In genomic region chr5:107093253-107093652, GRCm38 (mm10) we compare ENCODE assay signal across 20 mouse cellular contexts.
DNase-seq lines count a peak whose midpoint lies in the region; ATAC-seq and TF ChIP-seq lines count a peak whose summit lies in the region.
"Had no signal": no experiment of that assay in that cellular context is flagged by ENCODE, and none has a peak within 500 bp of the region (broad histone marks: within the 10 kb centered on the region; RNA-seq: fewer than 3 reads in every experiment).

No protein-coding gene starts in this region.

- TF ChIP-seq CTCF in forebrain, postnatal 0 days (IDR thresholded peaks at IDR 0.05; ENCODE audit: low read depth) = no peak

- peak; percentile 42 for DNase-seq in adrenal gland, postnatal 14 days
- DNase-seq in adrenal gland, adult 18-20 months (ENCODE audit: low spot score in 2 of 2) = no peak
- no peak for DNase-seq in lung, postnatal 10 days
- no peak for DNase-seq in left cerebral cortex, adult 18-20 months (ENCODE audit: low spot score in 2 of 2)
- no peak for DNase-seq in forebrain, postnatal 0 days
- no peak for DNase-seq in layer of hippocampus, adult 9-11 months
- DNase-seq: cerebellum, postnatal 14 days; left cerebral cortex, postnatal 4 days; right cerebral cortex, postnatal 25 days; thymus, postnatal 25 days had no signal

- no peak overlapping the region for H3K9ac ChIP-seq in lung, embryonic 16.5 days (ENCODE audit: low read length)
- H3K9ac ChIP-seq in forebrain, postnatal 0 days = no peak overlapping the region
- H3K9ac ChIP-seq: hindbrain, embryonic 13.5 days; intestine, embryonic 15.5 days; liver, embryonic 12.5 days; midbrain, embryonic 12.5 days; neural tube, embryonic 13.5 days had no signal

- no peaks in the 10 kb centered on the region for H3K27me3 ChIP-seq in lung, embryonic 16.5 days (ENCODE audit: control insufficient read depth, insufficient read depth, low read depth, low read length)
- no peaks in the 10 kb centered on the region for H3K27me3 ChIP-seq in forebrain, postnatal 0 days (ENCODE audit: insufficient read depth, low read length)
- H3K27me3 ChIP-seq: hindbrain, embryonic 13.5 days; intestine, embryonic 15.5 days; neural tube, embryonic 13.5 days had no signal

- H3K4me3 ChIP-seq in lung, embryonic 16.5 days (ENCODE audit: low read length) = no peak overlapping the region
- no peak overlapping the region for H3K4me3 ChIP-seq in forebrain, postnatal 0 days (ENCODE audit: low read depth, low read length)
- H3K4me3 ChIP-seq: erythroblast, embryonic 14.5 days; hindbrain, embryonic 13.5 days; intestine, embryonic 15.5 days; liver, embryonic 12.5 days; midbrain, embryonic 12.5 days; neural tube, embryonic 13.5 days had no signal

- no peak for ATAC-seq in lung, embryonic 16.5 days (ENCODE audit: low read depth)
- peak; percentile 56 for ATAC-seq in granulocyte monocyte progenitor cell, adult 5-6 weeks (replicated peaks; ENCODE audit: poor library complexity, severe bottlenecking)
- no peak for ATAC-seq in forebrain, postnatal 0 days
- ATAC-seq: forebrain, embryonic 16.5 days; intestine, embryonic 15.5 days; liver, embryonic 12.5 days had no signal

- 58% methylated on average over 3 of the region's 3 CpGs for WGBS in lung, embryonic 16.5 days
- WGBS in forebrain, postnatal 0 days = 88% methylated on average over 3 of the region's 3 CpGs

- H3K4me1 ChIP-seq in lung, embryonic 16.5 days (replicated peaks; ENCODE audit: control insufficient read depth, insufficient read depth, low read length) = peaks cover 23% of the 10 kb centered on the region
- peaks cover 4% of the 10 kb centered on the region for H3K4me1 ChIP-seq in forebrain, postnatal 0 days (ENCODE audit: insufficient read depth)

- no peak overlapping the region for H3K4me2 ChIP-seq in lung, embryonic 16.5 days (ENCODE audit: low read depth, low read length)
- H3K4me2 ChIP-seq in forebrain, postnatal 0 days (ENCODE audit: low read depth) = no peak overlapping the region
- H3K4me2 ChIP-seq: hindbrain, embryonic 13.5 days; intestine, embryonic 15.5 days; liver, embryonic 12.5 days; midbrain, embryonic 12.5 days; neural tube, embryonic 13.5 days had no signal

- peak overlapping the region; percentile 36; the same call in 1 of the 2 replicates for H3K27ac ChIP-seq in lung, embryonic 16.5 days (ENCODE audit: low read length)
- H3K27ac ChIP-seq in forebrain, postnatal 0 days (ENCODE audit: low read depth, low read length) = no peak overlapping the region
- H3K27ac ChIP-seq: hindbrain, embryonic 13.5 days; intestine, embryonic 15.5 days; liver, embryonic 12.5 days; macrophage; midbrain, embryonic 12.5 days; neural tube, embryonic 13.5 days had no signal

- H3K36me3 ChIP-seq in lung, embryonic 16.5 days (ENCODE audit: control insufficient read depth, insufficient read depth, low read length) = no peaks in the 10 kb centered on the region
- no peaks in the 10 kb centered on the region for H3K36me3 ChIP-seq in forebrain, postnatal 0 days (ENCODE audit: insufficient read depth)
- H3K36me3 ChIP-seq: hindbrain, embryonic 13.5 days; intestine, embryonic 15.5 days; liver, embryonic 12.5 days; midbrain, embryonic 12.5 days; neural tube, embryonic 13.5 days had no signal

- no peaks in the 10 kb centered on the region for H3K9me3 ChIP-seq in lung, embryonic 16.5 days (ENCODE audit: control insufficient read depth, low read length)
- no peaks in the 10 kb centered on the region for H3K9me3 ChIP-seq in forebrain, postnatal 0 days (ENCODE audit: low read length)
- H3K9me3 ChIP-seq: hindbrain, embryonic 13.5 days; intestine, embryonic 15.5 days; liver, embryonic 12.5 days; midbrain, embryonic 12.5 days; neural tube, embryonic 13.5 days had no signal
